8 mouse cellular contexts compared by ENCODE assay signal in the genomic region with DNA sequence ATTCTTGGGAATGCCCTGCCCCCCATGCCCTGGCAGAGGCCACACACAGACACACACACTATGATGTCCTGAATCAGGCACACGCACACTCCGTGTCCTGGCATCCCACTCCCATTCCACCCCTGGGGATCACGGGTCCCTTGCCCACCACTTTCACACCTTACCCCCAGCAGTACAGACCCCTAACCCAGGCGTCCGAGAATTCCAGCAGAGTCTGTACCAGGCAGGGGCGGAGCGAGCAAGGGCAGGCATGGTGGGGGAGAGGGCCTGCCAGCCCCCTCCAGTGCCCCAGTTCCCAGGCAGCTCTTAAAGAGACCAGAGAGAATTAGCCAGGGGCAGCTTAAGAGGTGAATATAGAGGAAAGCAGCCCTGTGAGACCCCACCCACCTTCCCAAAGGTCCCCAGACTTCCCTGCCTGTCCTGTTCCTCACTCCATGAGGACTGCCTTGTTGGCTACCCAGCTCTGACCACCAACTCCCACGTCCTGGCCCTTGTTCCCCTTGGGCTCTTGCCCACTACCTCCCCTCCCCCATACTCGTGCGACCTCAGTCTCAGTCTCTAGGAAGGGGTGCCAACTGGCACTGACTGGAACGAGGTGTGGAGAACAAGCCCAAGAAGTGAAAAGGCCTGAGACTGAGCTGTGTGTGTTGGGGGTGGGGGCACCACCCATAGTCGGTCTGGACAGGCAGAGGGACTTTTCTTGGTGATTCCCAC. TPM values are rescaled to one million over a fixed set of nuclear protein-coding genes. Genes with fewer than 3 reads are reported as not detected.
DNase-seq lines count a peak whose midpoint lies in the region; ATAC-seq lines count a peak whose summit lies in the region.

A gene (minus strand): TSS at position 200 of the 714 bp plus-strand sequence.

- no peak within 1 kb of the TSS for H3K4me2 ChIP-seq in midbrain, embryonic 15.5 days

- ATAC-seq in midbrain, embryonic 15.5 days (replicated peaks): no peak

- peaks cover 28% of the 10 kb centered on the region for H3K4me1 ChIP-seq in midbrain, embryonic 15.5 days

- DNase-seq in adrenal gland, adult 2 months: no peak
- DNase-seq in adrenal gland, postnatal 25 days: no peak
- peak; percentile 11 for DNase-seq in right cerebral cortex, postnatal 25 days
- no peak for DNase-seq in right cerebral cortex, postnatal 36 days (ENCODE audit: low spot score in 2 of 2)
- DNase-seq in left cerebral cortex, adult 8-10 months (ENCODE audit: low spot score in 2 of 2): no peak
- DNase-seq in ovary, postnatal 10 days (ENCODE audit: low spot score): no peak
- no peak for DNase-seq in gastrocnemius, adult 18-20 months (ENCODE audit: low spot score)

- H3K27ac ChIP-seq in midbrain, embryonic 15.5 days: no peak within 1 kb of the TSS

- no peak within 1 kb of the TSS for H3K4me3 ChIP-seq in midbrain, embryonic 15.5 days

- H3K9me3 ChIP-seq in midbrain, embryonic 15.5 days: no peaks in the 10 kb centered on the region

- H3K36me3 ChIP-seq in midbrain, embryonic 15.5 days (replicated peaks): no peaks in the 10 kb centered on the region

- H3K9ac ChIP-seq in midbrain, embryonic 15.5 days: no peak within 1 kb of the TSS

- no peaks in the 10 kb centered on the region for H3K27me3 ChIP-seq in midbrain, embryonic 15.5 days (replicated peaks)

- WGBS in midbrain, embryonic 15.5 days: 42% methylated on average over 12 of the region's 12 CpGs

RNA-seq across cellular contexts. Expression of the gene that starts here (rescaled TPM):
- 10 to 100 TPM in 1 of 2 experiments, 1 to 10 TPM in 1; 8.8 to 14.3 TPM for total RNA-seq in adrenal gland, adult 2 months (2021)
- 31.8 and 42.4 TPM in 2 replicates for polyA plus RNA-seq in adrenal gland, adult 2 months (2012; rRNA removed)
- 6.0 and 6.2 TPM in 2 replicates for total RNA-seq in adrenal gland, postnatal 25 days (2021)
- total RNA-seq in left cerebral cortex, adult 8-10 months (2022): 10 to 100 TPM; 63.2 to 71.4 (median 66.8) TPM
- 39.1 and 39.3 TPM in 2 replicates for polyA plus RNA-seq in midbrain, embryonic 15.5 days (2015; fragmentation: Nextera tagmentation; extraction: Ambion mirVana)
- 1 to 10 TPM; 1.4 to 2.0 TPM for total RNA-seq in gastrocnemius, adult 18-20 months (2021)
